Mouse (Mus musculus) midbrain, embryonic 16.5 days (tissue): ENCODE measurements around the gene Aire. TPM values are rescaled to one million over a fixed set of nuclear protein-coding genes. Genes with fewer than 3 reads are reported as not detected.

Experiments
- ATAC-seq: fragments of 200-750 bp; cut with Nextera tagmentation; 2 replicates; pipeline ENCODE4 v1.8.0; 2017; ENCODE audit warnings: moderate TSS enrichment
- H3K27ac ChIP-seq: fragments of 300-500 bp; sonication (generic); 2 replicates; pipeline ENCODE4 v1.5.1; 2014; ENCODE audit warnings: mild to moderate bottlenecking, low read length, mixed read lengths
- H3K27me3 ChIP-seq: fragments of 300-500 bp; sonication (generic); 2 replicates; pipeline ENCODE4 v1.6.1; 2014; ENCODE audit warnings: low read depth, low read length, mixed read lengths; ENCODE audit not compliant: control insufficient read depth, insufficient read depth
- H3K36me3 ChIP-seq: fragments of 300-500 bp; sonication (generic); 2 replicates; pipeline ENCODE4 v1.6.1; 2014; ENCODE audit warnings: mild to moderate bottlenecking, low read length, moderate library complexity, mixed read lengths; ENCODE audit not compliant: control insufficient read depth, insufficient read depth
- H3K4me1 ChIP-seq: fragments of 300-500 bp; sonication (generic); 2 replicates; pipeline ENCODE4 v1.6.1; 2014; ENCODE audit warnings: mild to moderate bottlenecking, low read length, mixed read lengths; ENCODE audit not compliant: control insufficient read depth, insufficient read depth
- H3K4me2 ChIP-seq: fragments of 300-500 bp; sonication (generic); 2 replicates; pipeline ENCODE4 v1.6.1; 2014; ENCODE audit warnings: mild to moderate bottlenecking, low read length, mixed read lengths
- H3K4me3 ChIP-seq: fragments of 300-500 bp; sonication (generic); 2 replicates; pipeline ENCODE4 v1.5.1; 2014; ENCODE audit warnings: low read depth, mild to moderate bottlenecking, low read length, moderate library complexity, mixed read lengths
- H3K9ac ChIP-seq: fragments of 300-500 bp; sonication (generic); 2 replicates; pipeline ENCODE4 v1.6.1; 2014; ENCODE audit warnings: low read depth, low read length, mixed read lengths
- H3K9me3 ChIP-seq: fragments of 300-500 bp; sonication (generic); replicated peaks from 2 replicates; pipeline ENCODE4 v1.6.1; 2014; ENCODE audit warnings: mild to moderate bottlenecking, low read length, mixed read lengths; ENCODE audit not compliant: control insufficient read depth, poor library complexity, severe bottlenecking
- WGBS: fragments of 180-500 bp; shearing (Covaris S2); extraction: QIAGEN DNeasy Blood & Tissue Kit; methylation state at CpG from one replicate; pipeline ENCODE4 v1.1.7; 2014; 5-methylcytosine and 5-hydroxymethylcytosine counted together
- polyA plus RNA-seq: library from polyadenylated mRNA; unstranded; fragments of >200 nt; fragmentation: Nextera tagmentation; extraction: Ambion mirVana; gene quantifications from 2 replicates; pipeline ENCODE4 v1.2.1, GENCODE M21; 2015

The Aire gene
- polyA plus RNA-seq, 1 experiment from 2014 or later = 0.19 TPM

DNA sequence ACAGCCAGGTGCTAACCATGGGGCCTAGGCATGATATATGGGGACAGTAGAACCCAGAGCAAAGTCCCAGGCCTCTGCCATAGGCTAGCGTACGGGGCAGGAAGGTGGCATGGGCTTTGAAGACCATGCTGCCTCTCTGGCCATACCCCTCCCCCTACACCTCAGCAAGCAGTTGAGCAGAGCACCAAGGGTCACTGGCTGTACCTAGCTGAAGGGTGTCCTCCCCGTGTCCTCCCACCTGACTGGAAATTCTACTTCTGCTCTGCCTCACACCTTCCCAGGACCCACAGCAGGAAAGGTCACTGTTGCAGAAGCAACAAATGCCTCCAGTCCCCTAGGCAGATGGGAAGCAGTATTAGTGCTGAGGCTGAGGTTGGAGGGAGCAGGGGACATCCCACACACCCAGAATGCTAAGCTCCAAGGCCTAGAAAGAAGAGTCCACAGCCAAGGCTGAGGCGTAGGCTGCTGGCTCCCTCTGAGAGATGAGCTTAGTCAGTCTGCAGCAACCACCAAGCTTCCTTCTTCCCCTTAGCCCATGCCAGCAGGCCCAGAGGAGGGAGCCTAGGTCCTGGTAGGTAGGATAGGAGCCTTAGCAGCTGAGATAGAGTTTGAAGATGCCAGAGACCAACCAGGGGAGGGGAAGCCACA lies 37.5 kb downstream of the Aire start:
- Histone ChIP-seq H3K27me3 (no peaks in the 10 kb centered on the region), H3K27ac (no peak overlapping the region), H3K4me3 (no peak overlapping the region), H3K4me2 (no peak overlapping the region), H3K4me1 (peaks cover 21% of the 10 kb centered on the region), H3K9me3 (no peaks in the 10 kb centered on the region), H3K36me3 (peaks cover 16% of the 10 kb centered on the region), H3K9ac (no peak overlapping the region)
- WGBS = 94% methylated on average over 4 of the region's 4 CpGs
- ATAC-seq = no peak

GRCm38 (mm10) chr10:78004479-78005100 lies 38.8 kb downstream of the Aire start:
- ATAC-seq = no peak
- WGBS = 88% methylated on average over 3 of the region's 3 CpGs
- Histone ChIP-seq H3K9ac (no peak overlapping the region), H3K4me3 (no peak overlapping the region), H3K36me3 (peaks cover 29% of the 10 kb centered on the region), H3K9me3 (no peaks in the 10 kb centered on the region), H3K27me3 (no peaks in the 10 kb centered on the region), H3K4me1 (peaks cover 21% of the 10 kb centered on the region), H3K27ac (no peak overlapping the region), H3K4me2 (no peak overlapping the region)

DNA sequence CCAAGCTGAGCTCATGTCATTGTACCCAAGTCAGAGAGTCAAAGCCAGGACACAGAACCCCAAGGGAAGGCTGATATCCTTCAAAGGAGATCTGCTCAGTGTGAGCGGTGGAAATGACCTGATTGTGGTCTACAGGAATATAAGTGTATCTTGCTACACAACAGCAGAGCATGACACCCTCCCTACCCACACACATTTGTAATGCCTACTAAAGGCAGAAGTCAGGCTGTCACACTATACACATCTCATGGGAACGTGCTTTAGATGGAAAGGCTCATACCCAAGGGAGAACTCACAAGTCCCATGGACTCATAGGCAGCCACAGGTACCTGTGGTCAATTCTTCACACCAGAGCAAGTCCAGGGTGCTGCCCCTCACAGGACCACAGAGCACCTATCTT lies 41.1 kb downstream of the Aire start:
- WGBS = 92% methylated on average over 2 of the region's 2 CpGs
- no peaks in the 10 kb centered on the region for H3K9me3 ChIP-seq
- H3K36me3 ChIP-seq = peaks cover 32% of the 10 kb centered on the region
- no peaks in the 10 kb centered on the region for H3K27me3 ChIP-seq
- no peak overlapping the region for H3K9ac ChIP-seq
- no peak for ATAC-seq
- H3K4me1 ChIP-seq = peaks cover 6% of the 10 kb centered on the region
- no peak overlapping the region for H3K27ac ChIP-seq
- no peak overlapping the region for H3K4me3 ChIP-seq
- no peak overlapping the region for H3K4me2 ChIP-seq

- H3K4me2 ChIP-seq = no peak overlapping the region
- H3K27ac ChIP-seq = no peak overlapping the region
- 94% methylated on average over 11 of the region's 11 CpGs for WGBS
- H3K4me1 ChIP-seq = peaks cover under 1% of the 10 kb centered on the region
- H3K9ac ChIP-seq = no peak overlapping the region
- no peak for ATAC-seq
- H3K36me3 ChIP-seq = peaks cover 32% of the 10 kb centered on the region
- no peaks in the 10 kb centered on the region for H3K27me3 ChIP-seq
- no peak overlapping the region for H3K4me3 ChIP-seq
- no peaks in the 10 kb centered on the region for H3K9me3 ChIP-seq
These were observed 41.6 kb downstream of the Aire start for GRCm38 (mm10) chr10:78001796-78002195.

DNA sequence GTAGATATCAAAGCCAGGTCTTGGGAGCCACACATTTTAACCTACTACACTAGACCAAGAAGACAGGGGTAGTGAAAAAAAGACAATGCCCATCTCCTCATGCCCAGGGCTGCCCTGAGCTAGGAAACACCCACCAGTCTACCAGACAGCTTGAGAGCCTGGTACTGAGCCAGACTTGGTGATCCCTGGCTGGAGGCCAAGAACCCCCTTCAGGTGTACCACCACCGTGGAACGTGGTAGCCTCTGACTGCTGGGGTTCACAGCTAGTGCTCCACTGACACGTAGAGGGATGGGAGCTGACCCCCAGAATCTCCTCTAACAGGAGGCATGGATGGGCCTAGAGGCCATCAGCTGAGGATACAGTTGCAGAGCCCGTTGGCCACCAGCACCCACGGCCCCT lies 43.2 kb downstream of the Aire start:
- no peaks in the 10 kb centered on the region for H3K9me3 ChIP-seq
- ATAC-seq = no peak
- H3K27ac ChIP-seq = no peak overlapping the region
- no peak overlapping the region for H3K4me2 ChIP-seq
- H3K36me3 ChIP-seq = peaks cover 43% of the 10 kb centered on the region
- no peaks in the 10 kb centered on the region for H3K4me1 ChIP-seq
- no peak overlapping the region for H3K9ac ChIP-seq
- no peaks in the 10 kb centered on the region for H3K27me3 ChIP-seq
- no peak overlapping the region for H3K4me3 ChIP-seq
- 91% methylated on average over 5 of the region's 5 CpGs for WGBS

- Histone ChIP-seq H3K27me3 (no peaks in the 10 kb centered on the region), H3K4me3 (no peak overlapping the region), H3K9ac (no peak overlapping the region), H3K4me1 (no peaks in the 10 kb centered on the region), H3K36me3 (peaks cover 39% of the 10 kb centered on the region), H3K27ac (no peak overlapping the region), H3K4me2 (no peak overlapping the region), H3K9me3 (no peaks in the 10 kb centered on the region)
- 91% methylated on average over 3 of the region's 3 CpGs for WGBS
- no peak for ATAC-seq
These were observed 47.8 kb downstream of the Aire start for GRCm38 (mm10) chr10:77995639-77996038.

DNA sequence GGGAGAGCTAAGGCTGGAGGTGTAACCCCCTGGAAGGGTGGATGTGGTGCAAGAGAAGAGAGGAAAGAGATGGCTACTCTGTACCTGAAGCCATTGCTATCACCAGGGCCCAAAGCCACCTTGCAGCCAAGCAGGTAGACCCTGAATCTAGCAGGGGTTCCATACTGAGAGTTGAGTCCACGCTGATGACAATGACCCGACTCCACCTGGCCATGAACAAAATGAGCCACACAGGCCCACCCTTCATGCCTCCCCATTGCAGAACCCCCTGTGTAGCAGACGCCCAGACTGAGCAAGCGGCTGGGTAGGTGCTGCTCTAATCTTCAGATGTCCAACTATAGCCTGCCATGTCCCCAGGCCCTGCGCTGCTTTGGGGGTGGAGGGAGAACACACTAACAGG lies 57.6 kb downstream of the Aire start:
- Histone ChIP-seq H3K9me3 (no peaks in the 10 kb centered on the region), H3K4me3 (no peak overlapping the region), H3K9ac (no peak overlapping the region), H3K4me2 (no peak overlapping the region), H3K27ac (no peak overlapping the region), H3K36me3 (peaks cover 25% of the 10 kb centered on the region), H3K27me3 (no peaks in the 10 kb centered on the region), H3K4me1 (no peaks in the 10 kb centered on the region)
- no peak for ATAC-seq
- 79% methylated on average over 5 of the region's 5 CpGs for WGBS

GRCm38 (mm10) chr10:77984660-77985059 lies 58.8 kb downstream of the Aire start:
- Histone ChIP-seq H3K4me3 (no peak overlapping the region), H3K36me3 (peaks cover 27% of the 10 kb centered on the region), H3K27me3 (no peaks in the 10 kb centered on the region), H3K9me3 (no peaks in the 10 kb centered on the region), H3K4me1 (no peaks in the 10 kb centered on the region), H3K9ac (no peak overlapping the region; the same call in 1 of the 2 replicates), H3K4me2 (no peak overlapping the region), H3K27ac (no peak overlapping the region)
- WGBS = 0% methylated on average over 4 of the region's 4 CpGs
- peak; percentile 63; the same call in 1 of the 2 replicates for ATAC-seq
